Mouse (Mus musculus) C2C12 (cell line): ENCODE results near the gene Map3k5.

Experiments used
- CTCF ChIP-seq: IDR thresholded peaks from one replicate; pipeline ENCODE4 v1.5.1; 2011; ENCODE audit not compliant: control insufficient read depth, insufficient read depth, insufficient read length
- MAX ChIP-seq: IDR thresholded peaks from one replicate; pipeline ENCODE4 v1.6.1; 2011; ENCODE audit warnings: mild to moderate bottlenecking, control low read depth
- MYOD1 ChIP-seq: IDR thresholded peaks from one replicate; pipeline ENCODE4 v1.6.1; 2011; ENCODE audit warnings: low read depth; ENCODE audit not compliant: control insufficient read depth, insufficient read length

DNA sequence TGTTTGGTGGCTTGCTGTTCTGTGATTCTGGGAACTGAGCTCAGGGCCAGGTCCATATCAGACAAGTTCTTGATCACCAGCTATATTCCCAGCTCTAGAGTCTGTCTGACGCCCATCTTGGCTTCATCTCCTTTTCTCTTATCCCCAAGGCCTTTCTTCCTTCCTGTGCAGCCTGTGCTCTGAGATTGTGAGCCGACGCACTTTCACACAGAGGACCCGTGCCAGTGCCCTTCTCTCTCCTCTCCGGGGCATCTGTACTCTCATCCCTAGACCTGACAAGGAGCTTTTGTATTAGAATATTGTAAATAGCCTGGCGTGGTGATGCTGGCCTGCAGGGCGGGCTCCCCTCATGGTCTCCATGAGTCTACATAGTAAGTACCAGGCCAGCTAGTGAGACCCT is 221.1 kb downstream of the Map3k5 start:
- no peak for TF ChIP-seq MYOD1
- no peak for TF ChIP-seq CTCF
- no peak for TF ChIP-seq MAX
